Mouse (Mus musculus) cortical plate, adult 2 months (tissue): ENCODE measurements at regions not wholly inside any gene's neighbourhood (a gene's known extent, or its start where the extent isn't known, plus 50 kb on each side); places are given as distances from the start of the nearest gene placed in this dataset.

Experiments
- H3K27ac ChIP-seq: fragments of 200-500 bp; 2 replicates; pipeline ENCODE4 v1.5.1; 2012; ENCODE audit warnings: low read length, control low read depth, inconsistent platforms; ENCODE audit not compliant: insufficient read depth
- H3K4me1 ChIP-seq: fragments of 200-500 bp; 2 replicates; pipeline ENCODE4 v1.6.1; 2011; ENCODE audit warnings: low read length; ENCODE audit not compliant: control insufficient read depth, insufficient read depth
- H3K4me3 ChIP-seq: fragments of 200-500 bp; 2 replicates; pipeline ENCODE4 v1.5.1; 2011; ENCODE audit warnings: mild to moderate bottlenecking, low read length, control low read depth; ENCODE audit not compliant: insufficient read depth
- CTCF ChIP-seq: fragments of 200-500 bp; IDR thresholded peaks from 2 replicates; pipeline ENCODE4 v1.5.1; 2011; ENCODE audit warnings: mild to moderate bottlenecking, control low read depth, low read length; ENCODE audit not compliant: insufficient read depth; ENCODE audit errors: extremely low read depth
- POLR2A ChIP-seq: fragments of 200-500 bp; IDR thresholded peaks from 2 replicates; pipeline ENCODE4 v1.6.1; 2011; ENCODE audit warnings: mild to moderate bottlenecking, low read length, control low read depth; ENCODE audit not compliant: insufficient read depth; ENCODE audit errors: extremely low read depth

- H3K4me1 ChIP-seq, result no peaks in the 10 kb centered on the region
- H3K4me3 ChIP-seq, result no peak overlapping the region
- TF ChIP-seq POLR2A, result no peak
- no peak for TF ChIP-seq CTCF
- H3K27ac ChIP-seq, result no peak overlapping the region
These were observed 651.0 kb downstream of the Diaph3 start for GRCm38 (mm10) chr14:86489872-86490631.

GRCm38 (mm10) chr14:86489044-86489816, 651.8 kb downstream of the Diaph3 start:
- H3K4me1 ChIP-seq, result no peaks in the 10 kb centered on the region
- H3K27ac ChIP-seq, result no peak overlapping the region
- TF ChIP-seq CTCF (no peak), POLR2A (no peak)
- no peak overlapping the region for H3K4me3 ChIP-seq

GRCm38 (mm10) chr14:86487285-86487897, 653.6 kb downstream of the Diaph3 start:
- Histone ChIP-seq H3K4me1 (no peaks in the 10 kb centered on the region), H3K27ac (no peak overlapping the region), H3K4me3 (no peak overlapping the region)
- no peak for TF ChIP-seq CTCF

GRCm38 (mm10) chr14:86484247-86484646, 656.8 kb downstream of the Diaph3 start:
- Histone ChIP-seq H3K4me3 (no peak overlapping the region), H3K4me1 (no peaks in the 10 kb centered on the region), H3K27ac (no peak overlapping the region)
- TF ChIP-seq POLR2A (no peak), CTCF (no peak)

- H3K4me1 ChIP-seq, result no peaks in the 10 kb centered on the region
- H3K4me3 ChIP-seq, result no peak overlapping the region
- TF ChIP-seq POLR2A, result no peak
- no peak overlapping the region for H3K27ac ChIP-seq
These were observed 667.4 kb downstream of the Diaph3 start for GRCm38 (mm10) chr14:86473604-86474003.

GRCm38 (mm10) chr14:86470462-86470861, 670.6 kb downstream of the Diaph3 start:
- H3K27ac ChIP-seq, result no peak overlapping the region

GRCm38 (mm10) chr14:86467886-86468463, 673.1 kb downstream of the Diaph3 start:
- Histone ChIP-seq H3K27ac (no peak overlapping the region), H3K4me3 (no peak overlapping the region), H3K4me1 (no peaks in the 10 kb centered on the region)
- no peak for TF ChIP-seq CTCF
- no peak for TF ChIP-seq POLR2A

More at GRCm38 (mm10) chr14:86470462-86470861, 670.6 kb downstream of the Diaph3 start:
- no peaks in the 10 kb centered on the region for H3K4me1 ChIP-seq
- H3K4me3 ChIP-seq, result no peak overlapping the region
- no peak for TF ChIP-seq POLR2A

- H3K27ac ChIP-seq, result no peak overlapping the region
- TF ChIP-seq CTCF (no peak), POLR2A (no peak)
- H3K4me1 ChIP-seq, result no peaks in the 10 kb centered on the region
- H3K4me3 ChIP-seq, result no peak overlapping the region
These were observed 677.6 kb downstream of the Diaph3 start for GRCm38 (mm10) chr14:86463388-86463787.

- Histone ChIP-seq H3K4me3 (no peak overlapping the region), H3K27ac (no peak overlapping the region), H3K4me1 (no peaks in the 10 kb centered on the region)
- no peak for TF ChIP-seq CTCF
- TF ChIP-seq POLR2A, result no peak
These were observed 687.9 kb downstream of the Diaph3 start for GRCm38 (mm10) chr14:86453142-86453541.

GRCm38 (mm10) chr14:86450616-86451015, 690.4 kb downstream of the Diaph3 start:
- H3K4me1 ChIP-seq, result no peaks in the 10 kb centered on the region
- no peak overlapping the region for H3K27ac ChIP-seq
- TF ChIP-seq CTCF (no peak), POLR2A (no peak)
- no peak overlapping the region for H3K4me3 ChIP-seq
